23 mouse cellular contexts compared by ENCODE assay signal in genomic region chr5:117966956-117967355, GRCm38 (mm10). TPM values are rescaled to one million over a fixed set of nuclear protein-coding genes. Genes with fewer than 3 reads are reported as not detected.
A peak's percentile ranks its signal among the peaks of the same experiment; 100 is the strongest.
DNase-seq lines count a peak whose midpoint lies in the region; ATAC-seq and TF ChIP-seq lines count a peak whose summit lies in the region.
"Had no signal": no experiment of that assay in that cellular context is flagged by ENCODE, and none has a peak within 500 bp of the region (broad histone marks: within the 10 kb centered on the region; RNA-seq: fewer than 3 reads in every experiment).

No protein-coding gene starts in this region.

- H3K4me2 ChIP-seq in lung, embryonic 16.5 days (ENCODE audit: low read depth, low read length) = no peak overlapping the region
- no peak overlapping the region for H3K4me2 ChIP-seq in kidney, embryonic 16.5 days (replicated peaks; ENCODE audit: low read depth, low read length)
- H3K4me2 ChIP-seq in stomach, postnatal 0 days (replicated peaks; ENCODE audit: low read depth) = no peak overlapping the region
- no peak overlapping the region for H3K4me2 ChIP-seq in hindbrain, embryonic 12.5 days (replicated peaks)
- H3K4me2 ChIP-seq: forebrain, embryonic 15.5 days; hindbrain, embryonic 15.5 days; midbrain, embryonic 15.5 days; neural tube, embryonic 12.5 days had no signal

- 61% methylated on average over 9 of the region's 9 CpGs for WGBS in lung, embryonic 16.5 days
- WGBS in kidney, embryonic 16.5 days = 43% methylated on average over 9 of the region's 9 CpGs
- 69% methylated on average over 9 of the region's 9 CpGs for WGBS in stomach, postnatal 0 days
- 62% methylated on average over 9 of the region's 9 CpGs for WGBS in hindbrain, embryonic 12.5 days

- DNase-seq in kidney, adult 11 months = peak; percentile 37
- no peak for DNase-seq in kidney, postnatal 14 days
- no peak for DNase-seq in lung, postnatal 25 days (ENCODE audit: low spot score)
- DNase-seq in stomach, postnatal 0 days (ENCODE audit: low spot score) = no peak
- DNase-seq in left cerebral cortex, adult 9 months (ENCODE audit: low spot score in 2 of 2) = no peak
- DNase-seq: adrenal gland, postnatal 25 days; cerebellum, adult 9-11 months; heart, postnatal 4 days; layer of hippocampus, adult 9-11 months; liver; right cerebral cortex, postnatal 14 days; spleen, adult 18-20 months had no signal

- H3K36me3 ChIP-seq in lung, embryonic 16.5 days (ENCODE audit: control insufficient read depth, insufficient read depth, low read length) = no peaks in the 10 kb centered on the region
- no peaks in the 10 kb centered on the region for H3K36me3 ChIP-seq in kidney, embryonic 16.5 days (ENCODE audit: insufficient read depth, low read length)
- H3K36me3 ChIP-seq in stomach, postnatal 0 days (ENCODE audit: control insufficient read depth, insufficient read depth, low read length) = no peaks in the 10 kb centered on the region
- H3K36me3 ChIP-seq in hindbrain, embryonic 12.5 days = no peaks in the 10 kb centered on the region
- H3K36me3 ChIP-seq: embryonic facial prominence, embryonic 10.5 days; forebrain, embryonic 15.5 days; hindbrain, embryonic 15.5 days; limb, embryonic 10.5 days; midbrain, embryonic 15.5 days; neural tube, embryonic 12.5 days had no signal

- no peak for ATAC-seq in lung, embryonic 16.5 days (ENCODE audit: low read depth)
- no peak for ATAC-seq in kidney, embryonic 16.5 days (ENCODE audit: low FRiP score, low TSS enrichment)
- no peak for ATAC-seq in stomach, postnatal 0 days (ENCODE audit: low FRiP score, low TSS enrichment)
- no peak for ATAC-seq in hindbrain, embryonic 12.5 days (ENCODE audit: low FRiP score)
- ATAC-seq: CD4-positive, CD25-positive, alpha-beta regulatory T cell, adult 4 months; forebrain, embryonic 15.5 days; midbrain, embryonic 15.5 days had no signal

- no peaks in the 10 kb centered on the region for H3K27me3 ChIP-seq in lung, embryonic 16.5 days (ENCODE audit: control insufficient read depth, insufficient read depth, low read depth, low read length)
- H3K27me3 ChIP-seq in kidney, embryonic 16.5 days (ENCODE audit: insufficient read depth, low read length) = no peaks in the 10 kb centered on the region
- no peaks in the 10 kb centered on the region for H3K27me3 ChIP-seq in stomach, postnatal 0 days (ENCODE audit: control insufficient read depth, insufficient read depth, low read length)
- H3K27me3 ChIP-seq in hindbrain, embryonic 12.5 days = no peaks in the 10 kb centered on the region
- H3K27me3 ChIP-seq: forebrain, embryonic 15.5 days; hindbrain, embryonic 15.5 days; midbrain, embryonic 15.5 days; neural tube, embryonic 12.5 days had no signal

- no peak overlapping the region for H3K4me3 ChIP-seq in lung, embryonic 16.5 days (ENCODE audit: low read length)
- no peak overlapping the region for H3K4me3 ChIP-seq in kidney, embryonic 16.5 days (ENCODE audit: low read length)
- H3K4me3 ChIP-seq in stomach, postnatal 0 days (ENCODE audit: low read depth, low read length) = no peak overlapping the region
- no peak overlapping the region for H3K4me3 ChIP-seq in hindbrain, embryonic 12.5 days
- H3K4me3 ChIP-seq: embryonic facial prominence, embryonic 10.5 days; forebrain, embryonic 15.5 days; hindbrain, embryonic 15.5 days; limb, embryonic 10.5 days; midbrain, embryonic 15.5 days; neural tube, embryonic 12.5 days had no signal

- no peak for TF ChIP-seq CTCF in stomach, postnatal 0 days (IDR thresholded peaks at IDR 0.05; ENCODE audit: low read depth)

- no peaks in the 10 kb centered on the region for H3K9me3 ChIP-seq in lung, embryonic 16.5 days (ENCODE audit: control insufficient read depth, low read length)
- H3K9me3 ChIP-seq in kidney, embryonic 16.5 days (ENCODE audit: low read length) = no peaks in the 10 kb centered on the region; the same call in 1 of the 2 replicates
- no peaks in the 10 kb centered on the region for H3K9me3 ChIP-seq in stomach, postnatal 0 days (ENCODE audit: control insufficient read depth, low read length)
- no peaks in the 10 kb centered on the region for H3K9me3 ChIP-seq in hindbrain, embryonic 12.5 days (replicated peaks)
- H3K9me3 ChIP-seq: embryonic facial prominence, embryonic 10.5 days; forebrain, embryonic 15.5 days; hindbrain, embryonic 15.5 days; limb, embryonic 10.5 days; midbrain, embryonic 15.5 days; neural tube, embryonic 12.5 days had no signal

- peaks cover 11% of the 10 kb centered on the region for H3K4me1 ChIP-seq in lung, embryonic 16.5 days (replicated peaks; ENCODE audit: control insufficient read depth, insufficient read depth, low read length)
- peaks cover 28% of the 10 kb centered on the region for H3K4me1 ChIP-seq in kidney, embryonic 16.5 days (ENCODE audit: insufficient read depth, low read length)
- no peaks in the 10 kb centered on the region for H3K4me1 ChIP-seq in stomach, postnatal 0 days (replicated peaks; ENCODE audit: control insufficient read depth, insufficient read depth)
- peaks cover 3% of the 10 kb centered on the region; the same call in 1 of the 2 replicates for H3K4me1 ChIP-seq in hindbrain, embryonic 12.5 days
- H3K4me1 ChIP-seq: forebrain, embryonic 15.5 days; hindbrain, embryonic 15.5 days; midbrain, embryonic 15.5 days; neural tube, embryonic 12.5 days had no signal

- 0 out of 2 replicates have a peak overlapping the region, but pooled peaks have one; percentile 11 for H3K9ac ChIP-seq in lung, embryonic 16.5 days (ENCODE audit: low read length)
- no peak overlapping the region for H3K9ac ChIP-seq in kidney, embryonic 16.5 days (replicated peaks; ENCODE audit: low read length)
- H3K9ac ChIP-seq in stomach, postnatal 0 days (ENCODE audit: low read length) = no peak overlapping the region
- no peak overlapping the region for H3K9ac ChIP-seq in hindbrain, embryonic 12.5 days
- H3K9ac ChIP-seq: forebrain, embryonic 15.5 days; hindbrain, embryonic 15.5 days; midbrain, embryonic 15.5 days; neural tube, embryonic 12.5 days had no signal

- TF ChIP-seq EP300 in stomach, postnatal 0 days (optimal IDR thresholded peaks at IDR 0.05) = no peak

- peak overlapping the region; percentile 46; the same call in 1 of the 2 replicates for H3K27ac ChIP-seq in lung, embryonic 16.5 days (ENCODE audit: low read length)
- peak overlapping the region; percentile 30; the same call in 1 of the 2 replicates for H3K27ac ChIP-seq in kidney, embryonic 16.5 days (ENCODE audit: low read length)
- peak overlapping the region; percentile 45; the same call in 1 of the 2 replicates for H3K27ac ChIP-seq in stomach, postnatal 0 days (replicated peaks)
- no peak overlapping the region for H3K27ac ChIP-seq in hindbrain, embryonic 12.5 days
- H3K27ac ChIP-seq: embryonic facial prominence, embryonic 10.5 days; forebrain, embryonic 15.5 days; hindbrain, embryonic 15.5 days; limb, embryonic 10.5 days; macrophage; midbrain, embryonic 15.5 days; neural tube, embryonic 12.5 days had no signal

RNA-seq across cellular contexts. Expression of gene Fbxo21, which starts 9.6 kb away (rescaled TPM):
- 46.5 and 48.2 TPM in 2 replicates for polyA plus RNA-seq in lung, embryonic 16.5 days (2015; fragmentation: Nextera tagmentation; extraction: Ambion mirVana)
- 85.6 and 87.5 TPM in 2 replicates for polyA plus RNA-seq in kidney, embryonic 16.5 days (2015; fragmentation: Nextera tagmentation; extraction: Ambion mirVana)
- 19.2 and 20.7 TPM in 2 replicates for polyA plus RNA-seq in stomach, postnatal 0 days (2015; fragmentation: Nextera tagmentation; extraction: Ambion mirVana)
- polyA plus RNA-seq in hindbrain, embryonic 12.5 days (2016; fragmentation: Nextera tagmentation; extraction: Ambion mirVana) = 132 and 133 TPM in 2 replicates
